Mouse (Mus musculus) thymus, adult 2 months (tissue): ENCODE measurements around the gene Aco1. TPM values are rescaled to one million over a fixed set of nuclear protein-coding genes. Genes with fewer than 3 reads are reported as not detected.

Experiments used
- DNase-seq: peaks from one replicate; pipeline ENCODE4 v3.0.0; 2021
- H3K27ac ChIP-seq: fragments of 200-500 bp; 2 replicates; pipeline ENCODE4 v1.5.1; 2012; ENCODE audit warnings: low read length, control low read depth; ENCODE audit not compliant: control insufficient read depth, insufficient read depth
- H3K27me3 ChIP-seq: fragments of 200-500 bp; 2 replicates; pipeline ENCODE4 v1.6.1; 2012; ENCODE audit warnings: mild to moderate bottlenecking, low read length, moderate library complexity, mixed read lengths; ENCODE audit not compliant: control insufficient read depth, insufficient read depth
- H3K36me3 ChIP-seq: fragments of 200-500 bp; 2 replicates; pipeline ENCODE4 v1.6.1; 2012; ENCODE audit warnings: mild to moderate bottlenecking, low read length, moderate library complexity; ENCODE audit not compliant: control insufficient read depth, insufficient read depth
- H3K4me1 ChIP-seq: fragments of 200-500 bp; replicated peaks from 2 replicates; pipeline ENCODE4 v1.6.1; 2012; ENCODE audit warnings: low read length; ENCODE audit not compliant: control insufficient read depth, insufficient read depth
- H3K4me3 ChIP-seq: fragments of 200-500 bp; 2 replicates; pipeline ENCODE4 v1.5.1; 2012; ENCODE audit warnings: mild to moderate bottlenecking, low read length, control low read depth, moderate library complexity; ENCODE audit not compliant: control insufficient read depth, insufficient read depth
- CTCF ChIP-seq: fragments of 200-500 bp; IDR thresholded peaks from 2 replicates; pipeline ENCODE4 v1.5.1; 2012; ENCODE audit warnings: mild to moderate bottlenecking, control low read depth, low read length, moderate library complexity, borderline replicate concordance; ENCODE audit not compliant: control insufficient read depth, poor library complexity, insufficient read depth; ENCODE audit errors: extremely low read depth
- POLR2A ChIP-seq: fragments of 200-500 bp; IDR thresholded peaks from 2 replicates; pipeline ENCODE4 v1.6.1; 2012; ENCODE audit warnings: mild to moderate bottlenecking, low read length, control low read depth, moderate library complexity; ENCODE audit not compliant: control insufficient read depth, poor library complexity, insufficient read depth; ENCODE audit errors: extremely low read depth
- WGBS: fragments of 180-500 bp; shearing (Covaris S2); methylation state at CpG from one replicate; pipeline ENCODE4 v1.1.7; 2018; 5-methylcytosine and 5-hydroxymethylcytosine counted together
- polyA plus RNA-seq: library from polyadenylated mRNA; depleted of rRNA; stranded (reverse); fragments of >200 nt; gene quantifications from 2 replicates; pipeline ENCODE4 v1.2.3, GENCODE M21; 2012; rRNA removed

Aco1 gene
- polyA plus RNA-seq: 26.7 and 28.2 TPM in 2 replicates

DNA sequence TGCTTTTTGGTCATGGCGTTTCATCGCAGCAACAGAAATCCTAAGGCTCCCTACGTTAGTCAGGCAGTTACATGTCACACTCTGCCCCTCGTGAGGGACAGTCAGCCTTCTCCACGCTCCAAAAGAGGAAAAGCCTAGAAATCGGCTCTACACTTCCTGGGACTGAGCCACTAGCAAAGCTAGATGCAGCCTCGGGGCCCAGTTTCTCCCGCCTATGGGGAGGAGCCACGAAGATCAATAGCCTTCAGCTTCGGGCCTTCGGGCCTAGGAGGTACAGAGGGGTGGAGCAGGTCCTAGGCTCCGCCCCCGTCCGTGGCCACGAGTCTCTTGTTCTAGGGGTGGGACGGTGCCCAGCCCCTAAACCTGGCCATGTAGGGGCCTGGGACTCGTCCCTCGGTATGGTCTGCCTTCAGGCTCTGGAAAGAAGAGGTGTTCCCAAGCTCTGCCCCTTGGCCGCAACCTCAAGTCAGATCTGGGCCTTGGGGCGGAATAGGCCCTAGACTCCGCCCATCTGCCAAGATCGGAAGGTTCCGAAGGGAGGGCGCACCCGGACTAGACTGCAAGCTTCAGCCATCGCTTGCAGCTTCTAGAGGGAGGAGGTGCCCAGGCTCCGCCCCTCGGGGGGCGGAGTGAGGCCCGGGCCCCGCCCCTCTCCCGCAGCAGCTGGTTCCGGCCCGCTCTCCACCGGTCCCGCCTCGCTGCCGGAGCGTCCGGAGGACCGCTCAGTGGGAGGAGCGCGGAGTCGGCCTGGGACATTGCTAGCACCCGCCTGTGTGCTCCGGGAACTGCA is at the start of gene Aco1:
Gene Aco1 (plus strand): TSS at position 339 of the 790 bp plus-strand sequence.
- no peaks in the 10 kb centered on the region for H3K27me3 ChIP-seq
- no peaks in the 10 kb centered on the region for H3K36me3 ChIP-seq
- DNase-seq: peak; percentile 92
- peaks cover 10% of the 10 kb centered on the region for H3K4me1 ChIP-seq
- peak within 1 kb of the TSS; percentile 81 for H3K4me3 ChIP-seq
- peak; percentile 20; the same call in 1 of the 2 replicates for TF ChIP-seq POLR2A
- TF ChIP-seq CTCF: peak; percentile 43; the same call in 1 of the 2 replicates
- 1% methylated on average over 46 of the region's 46 CpGs for WGBS
- H3K27ac ChIP-seq: peak within 1 kb of the TSS; percentile 31; the same call in 1 of the 2 replicates

DNA sequence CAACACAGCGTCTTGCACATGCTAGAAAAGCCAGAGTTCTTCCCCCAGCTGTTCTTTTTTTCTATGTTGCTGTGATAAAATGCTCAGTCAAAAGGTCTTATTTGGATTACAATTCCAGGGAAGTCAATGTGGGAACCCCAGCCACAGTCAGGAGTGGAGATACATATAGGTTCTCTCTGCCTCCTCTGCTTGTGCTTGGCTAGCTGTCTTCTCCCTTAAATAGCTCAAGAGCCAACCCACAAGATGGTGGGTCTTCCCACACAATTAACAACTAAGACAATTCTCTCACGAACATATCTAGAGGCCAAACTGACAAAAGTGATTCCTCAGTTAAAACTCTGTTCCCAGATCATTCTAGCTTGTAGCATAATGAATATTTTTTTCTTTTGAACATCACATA is 47.9 kb upstream of the Aco1 start:
- Histone ChIP-seq H3K4me3 (no peak overlapping the region), H3K27me3 (no peaks in the 10 kb centered on the region), H3K36me3 (no peaks in the 10 kb centered on the region), H3K27ac (no peak overlapping the region), H3K4me1 (no peaks in the 10 kb centered on the region)
- TF ChIP-seq CTCF (no peak), POLR2A (no peak)
- 90% methylated on average over 2 of the region's 2 CpGs for WGBS
- no peak for DNase-seq

DNA sequence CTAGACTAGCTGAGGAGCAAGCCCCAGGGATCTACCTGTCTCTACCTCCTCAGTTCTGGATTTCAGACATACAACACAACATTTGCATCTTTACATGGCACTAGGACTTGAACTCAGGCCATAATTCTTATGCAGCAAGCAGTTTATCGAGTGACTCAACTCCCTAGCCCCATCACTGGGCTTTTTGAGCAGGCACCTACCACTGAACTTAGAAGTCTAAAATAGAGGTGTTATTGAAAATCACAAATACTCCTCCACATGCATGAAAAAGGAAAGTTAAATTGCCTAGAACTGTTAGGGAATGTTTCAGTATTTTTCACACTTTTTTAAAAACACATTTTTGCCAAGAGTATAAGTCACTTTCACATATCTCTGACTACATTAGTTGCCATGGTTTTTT is 39.9 kb upstream of the Aco1 start:
- DNase-seq: no peak
- no peaks in the 10 kb centered on the region for H3K27me3 ChIP-seq
- H3K27ac ChIP-seq: no peak overlapping the region
- no peaks in the 10 kb centered on the region for H3K36me3 ChIP-seq
- no peaks in the 10 kb centered on the region for H3K4me1 ChIP-seq
- TF ChIP-seq POLR2A: no peak
- TF ChIP-seq CTCF: no peak
- 100% methylated on average over 1 of the region's 1 CpGs for WGBS
- no peak overlapping the region for H3K4me3 ChIP-seq

DNA sequence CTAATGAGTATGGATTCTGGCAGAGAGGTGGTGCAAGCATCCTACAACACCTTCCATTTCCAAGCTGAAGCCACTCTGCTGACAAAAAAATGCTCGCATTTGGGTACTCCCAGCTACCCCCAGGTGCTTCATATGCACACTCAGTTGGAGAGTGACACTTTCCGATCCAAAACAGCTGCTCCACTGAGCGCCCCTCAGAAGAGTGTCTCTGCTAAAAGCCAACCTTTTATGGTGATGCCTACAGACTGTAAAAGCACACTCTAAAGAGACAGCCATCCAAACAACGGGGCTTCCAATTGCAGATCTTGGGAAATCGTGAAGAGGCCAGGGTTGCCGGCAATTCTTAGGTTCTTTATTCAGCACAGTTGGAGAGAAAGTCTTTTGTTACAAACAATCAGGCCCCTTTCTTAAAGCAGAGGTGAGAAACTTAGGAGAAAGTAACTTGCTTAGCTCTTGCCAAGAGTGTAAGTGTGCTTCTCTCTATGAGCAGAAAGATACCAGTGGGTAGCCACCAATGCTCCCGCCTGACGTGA is 36.8 kb upstream of the Aco1 start:
- no peak for DNase-seq
- TF ChIP-seq POLR2A: no peak
- TF ChIP-seq CTCF: no peak
- WGBS: 68% methylated on average over 8 of the region's 8 CpGs

DNA sequence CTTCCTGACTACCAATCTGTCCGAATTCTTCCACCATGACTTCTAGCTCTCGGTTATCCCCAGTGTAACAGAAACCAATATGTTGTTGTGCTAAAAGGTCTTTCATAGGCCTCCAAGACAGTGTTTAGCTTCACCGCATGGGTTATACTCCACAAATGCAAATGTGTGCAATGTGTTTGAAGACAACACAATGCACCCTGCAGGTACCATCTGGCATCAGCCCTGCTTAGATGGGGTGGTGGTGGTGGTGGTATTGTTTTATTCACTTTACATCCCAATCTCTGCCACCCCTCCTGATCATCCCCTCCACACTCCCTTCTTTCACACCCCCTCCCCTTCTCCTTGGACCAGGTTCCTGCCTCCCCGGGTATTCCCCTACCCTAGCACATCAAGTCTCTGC is 34.9 kb upstream of the Aco1 start:
- DNase-seq: no peak
- Histone ChIP-seq H3K36me3 (no peaks in the 10 kb centered on the region), H3K27ac (no peak overlapping the region), H3K27me3 (no peaks in the 10 kb centered on the region), H3K4me3 (no peak overlapping the region), H3K4me1 (no peaks in the 10 kb centered on the region)
- 90% methylated on average over 4 of the region's 4 CpGs for WGBS
- TF ChIP-seq POLR2A (no peak), CTCF (no peak)

More for the DNA sequence above, 36.8 kb upstream of the Aco1 start:
- Histone ChIP-seq H3K4me3 (no peak overlapping the region), H3K36me3 (no peaks in the 10 kb centered on the region), H3K27ac (no peak overlapping the region), H3K27me3 (no peaks in the 10 kb centered on the region), H3K4me1 (no peaks in the 10 kb centered on the region)

DNA sequence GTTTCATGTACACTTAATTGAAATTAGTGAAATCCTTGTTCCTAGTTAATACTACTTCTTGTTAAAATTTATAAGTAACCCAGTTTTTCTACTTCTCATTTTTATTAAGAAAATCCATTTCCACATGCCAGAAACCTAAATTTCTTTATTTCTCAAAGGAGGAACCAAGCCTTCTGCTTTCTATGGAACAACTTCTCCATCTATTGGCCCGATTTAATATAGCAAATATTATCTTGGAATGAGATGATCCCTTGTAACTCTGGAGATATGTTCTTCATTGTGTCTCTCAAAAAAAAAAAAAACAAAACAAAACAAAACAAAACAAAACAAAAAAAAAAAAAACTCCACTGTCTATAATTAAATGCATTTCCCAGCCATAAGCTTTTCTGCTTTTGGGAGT is 29.7 kb upstream of the Aco1 start:
- Histone ChIP-seq H3K27ac (no peak overlapping the region), H3K4me3 (no peak overlapping the region), H3K36me3 (no peaks in the 10 kb centered on the region), H3K27me3 (no peaks in the 10 kb centered on the region), H3K4me1 (no peaks in the 10 kb centered on the region)
- 68% methylated on average over 1 of the region's 1 CpGs for WGBS
- TF ChIP-seq CTCF (no peak), POLR2A (no peak)
- DNase-seq: no peak
